Mouse (Mus musculus) CH12.LX (cell line): ENCODE results near the gene Cox19. TPM values are rescaled to one million over a fixed set of nuclear protein-coding genes. Genes with fewer than 3 reads are reported as not detected.

Experiments used
- DNase-seq: peaks from one replicate; pipeline ENCODE4 v3.0.0-alpha.2; 2013; ENCODE audit errors: extremely low read depth
- H3K27ac ChIP-seq: 2 replicates; pipeline ENCODE4 v1.5.1; 2012; ENCODE audit warnings: low read depth, mild to moderate bottlenecking, control low read depth, moderate library complexity; ENCODE audit not compliant: insufficient read depth
- H3K27me3 ChIP-seq: replicated peaks from 2 replicates; pipeline ENCODE3; 2012; ENCODE audit warnings: inconsistent platforms
- H3K36me3 ChIP-seq, 2 experiments: replicated peaks in 1 of 2; 2 replicates each; pipeline versions ENCODE3 to v1.6.1; 2012; ENCODE audit warnings: inconsistent platforms in 1 of 2, low read length in 1 of 2, mild to moderate bottlenecking in 1 of 2, mixed read lengths in 1 of 2, moderate library complexity in 1 of 2; ENCODE audit not compliant: control insufficient read depth in 1 of 2, insufficient read depth in 1 of 2
- H3K4me1 ChIP-seq, 2 experiments: 2 replicates each; pipeline ENCODE4 v1.6.1; 2012; ENCODE audit warnings: inconsistent platforms in 1 of 2, moderate library complexity in 1 of 2; ENCODE audit not compliant: insufficient read depth in 2 of 2, control insufficient read depth in 1 of 2
- H3K4me2 ChIP-seq: 2 replicates; pipeline ENCODE4 v1.6.1; 2012; ENCODE audit warnings: low read depth, mild to moderate bottlenecking, control low read depth; ENCODE audit not compliant: poor library complexity, insufficient read depth, severe bottlenecking
- H3K4me3 ChIP-seq, 3 experiments: fragments of 150-350 bp in 1 of 3; sonication (generic) in 1 of 3; replicated peaks in 1 of 3; 2 replicates each; pipeline versions ENCODE3 to v1.5.1; 2011 to 2012; ENCODE audit warnings: low read depth in 2 of 3, low read length in 2 of 3, mild to moderate bottlenecking in 2 of 3, moderate library complexity in 2 of 3, control low read depth in 1 of 3, improper control_type of control experiment in 1 of 3, inconsistent platforms in 1 of 3, mixed read lengths in 1 of 3; ENCODE audit not compliant: poor library complexity in 1 of 3
- H3K79me2 ChIP-seq: replicated peaks from 2 replicates; pipeline ENCODE4 v1.6.1; 2012; ENCODE audit warnings: mild to moderate bottlenecking, moderate library complexity; ENCODE audit not compliant: control insufficient read depth, poor library complexity, insufficient read depth, severe bottlenecking; ENCODE audit errors: extremely low read depth
- H3K9ac ChIP-seq: 2 replicates; pipeline ENCODE4 v1.6.1; 2012; ENCODE audit warnings: low read depth, mild to moderate bottlenecking, control low read depth, moderate library complexity; ENCODE audit not compliant: insufficient read depth
- H3K9me3 ChIP-seq: replicated peaks from 2 replicates; pipeline ENCODE3; 2012; ENCODE audit warnings: low read length, inconsistent platforms, mixed read lengths
- CHD1 ChIP-seq: IDR thresholded peaks from 2 replicates; pipeline ENCODE4 v1.6.1; 2012; ENCODE audit warnings: low read depth, low read length, improper control_type of control experiment, inconsistent platforms
- CHD2 ChIP-seq: IDR thresholded peaks from 2 replicates; pipeline ENCODE4 v1.6.1; 2011; ENCODE audit warnings: low read length, improper control_type of control experiment
- E2F4 ChIP-seq: IDR thresholded peaks from 2 replicates; pipeline ENCODE4 v1.6.1; 2011; ENCODE audit warnings: low read depth, low read length, improper control_type of control experiment; ENCODE audit not compliant: insufficient replicate concordance
- ELF1 ChIP-seq: IDR thresholded peaks from 2 replicates; pipeline ENCODE4 v1.6.1; 2014; ENCODE audit warnings: low read depth, mild to moderate bottlenecking, inconsistent platforms, low read length, improper control_type of control experiment
- EP300 ChIP-seq: IDR thresholded peaks from 2 replicates; pipeline ENCODE4 v1.6.1; 2011; ENCODE audit warnings: low read length, improper control_type of control experiment
- ETS1 ChIP-seq: conservative IDR thresholded peaks from 2 replicates; pipeline ENCODE4 v1.6.1; 2012; ENCODE audit warnings: low read depth, mild to moderate bottlenecking, inconsistent platforms, low read length, improper control_type of control experiment, moderate library complexity
- GABPA ChIP-seq: IDR thresholded peaks from 2 replicates; pipeline ENCODE4 v1.6.1; 2012; ENCODE audit warnings: low read depth, low read length, improper control_type of control experiment, inconsistent platforms; ENCODE audit not compliant: insufficient replicate concordance
- HCFC1 ChIP-seq: IDR thresholded peaks from 2 replicates; pipeline ENCODE4 v1.6.1; 2012; ENCODE audit warnings: low read depth, mild to moderate bottlenecking, inconsistent platforms, low read length, improper control_type of control experiment
- IRF4 ChIP-seq: IDR thresholded peaks from 2 replicates; pipeline ENCODE4 v1.6.1; 2014; ENCODE audit warnings: low read depth, mild to moderate bottlenecking, inconsistent platforms, low read length, improper control_type of control experiment
- JUN ChIP-seq: IDR thresholded peaks from 2 replicates; pipeline ENCODE4 v1.6.1; 2011; ENCODE audit warnings: low read depth, mild to moderate bottlenecking, low read length, improper control_type of control experiment, moderate library complexity; ENCODE audit not compliant: insufficient read depth
- JUND ChIP-seq: conservative IDR thresholded peaks from 2 replicates; pipeline ENCODE4 v1.6.1; 2011; ENCODE audit warnings: low read depth, low read length, improper control_type of control experiment
- KAT2A ChIP-seq: IDR thresholded peaks from 2 replicates; pipeline ENCODE4 v1.6.1; 2012; ENCODE audit warnings: low read length, improper control_type of control experiment, inconsistent platforms; ENCODE audit not compliant: insufficient replicate concordance
- MAX ChIP-seq: IDR thresholded peaks from 2 replicates; pipeline ENCODE4 v1.6.1; 2011; ENCODE audit warnings: low read length, improper control_type of control experiment
- MAZ ChIP-seq: IDR thresholded peaks from 2 replicates; pipeline ENCODE4 v1.6.1; 2012; ENCODE audit warnings: low read depth, mild to moderate bottlenecking, inconsistent platforms, low read length, improper control_type of control experiment, moderate library complexity
- MEF2A ChIP-seq: IDR thresholded peaks from 2 replicates; pipeline ENCODE4 v1.6.1; 2014; ENCODE audit warnings: low read depth, mild to moderate bottlenecking, inconsistent platforms, low read length, improper control_type of control experiment, borderline replicate concordance
- MXI1 ChIP-seq: IDR thresholded peaks from 2 replicates; pipeline ENCODE4 v1.6.1; 2011; ENCODE audit warnings: mild to moderate bottlenecking, low read depth, low read length, improper control_type of control experiment
- MYC ChIP-seq: IDR thresholded peaks from 2 replicates; pipeline ENCODE4 v1.6.1; 2011; ENCODE audit warnings: low read depth, mild to moderate bottlenecking, improper control_type of control experiment, low read length
- NELFE ChIP-seq: IDR thresholded peaks from 2 replicates; pipeline ENCODE4 v1.6.1; 2011; ENCODE audit warnings: low read depth, low read length, improper control_type of control experiment
- NRF1 ChIP-seq: IDR thresholded peaks from 2 replicates; pipeline ENCODE4 v1.6.1; 2014; ENCODE audit warnings: low read depth, mild to moderate bottlenecking, inconsistent platforms, low read length, improper control_type of control experiment, moderate library complexity
- PAX5 ChIP-seq: IDR thresholded peaks from 2 replicates; pipeline ENCODE4 v1.6.1; 2012; ENCODE audit warnings: low read length, inconsistent platforms, mixed read lengths
- POLR2A ChIP-seq: IDR thresholded peaks from 2 replicates; pipeline ENCODE4 v1.6.1; 2011; ENCODE audit warnings: low read depth, mild to moderate bottlenecking, improper control_type of control experiment, low read length
- RAD21 ChIP-seq: IDR thresholded peaks from 2 replicates; pipeline ENCODE4 v1.6.1; 2011; ENCODE audit warnings: low read depth, mild to moderate bottlenecking, low read length, improper control_type of control experiment, moderate library complexity
- RCOR1 ChIP-seq: conservative IDR thresholded peaks from 2 replicates; pipeline ENCODE4 v1.6.1; 2012; ENCODE audit warnings: low read depth, mild to moderate bottlenecking, inconsistent platforms, low read length, improper control_type of control experiment
- SIN3A ChIP-seq: IDR thresholded peaks from 2 replicates; pipeline ENCODE4 v1.6.1; 2012; ENCODE audit warnings: low read length, improper control_type of control experiment, inconsistent platforms
- SMC3 ChIP-seq: IDR thresholded peaks from 2 replicates; pipeline ENCODE4 v1.6.1; 2011; ENCODE audit warnings: low read depth, low read length, improper control_type of control experiment
- TBP ChIP-seq: conservative IDR thresholded peaks from 2 replicates; pipeline ENCODE4 v1.6.1; 2011; ENCODE audit warnings: low read depth, low read length, improper control_type of control experiment
- TCF12 ChIP-seq: IDR thresholded peaks from 2 replicates; pipeline ENCODE4 v1.6.1; 2014; ENCODE audit warnings: low read depth, mild to moderate bottlenecking, inconsistent platforms, low read length, improper control_type of control experiment
- UBTF ChIP-seq: IDR thresholded peaks from 2 replicates; pipeline ENCODE4 v1.6.1; 2012; ENCODE audit warnings: low read depth, mild to moderate bottlenecking, inconsistent platforms, low read length, improper control_type of control experiment, moderate library complexity
- USF1 ChIP-seq: IDR thresholded peaks from 2 replicates; pipeline ENCODE4 v1.6.1; 2014; ENCODE audit warnings: low read depth, mild to moderate bottlenecking, inconsistent platforms, low read length, improper control_type of control experiment
- USF2 ChIP-seq: conservative IDR thresholded peaks from 2 replicates; pipeline ENCODE4 v1.6.1; 2011; ENCODE audit warnings: low read depth, low read length, improper control_type of control experiment
- ZC3H11A ChIP-seq: IDR thresholded peaks from 2 replicates; pipeline ENCODE4 v1.6.1; 2012; ENCODE audit warnings: low read depth, mild to moderate bottlenecking, inconsistent platforms, low read length, improper control_type of control experiment
- ZKSCAN1 ChIP-seq: IDR thresholded peaks from 2 replicates; pipeline ENCODE4 v1.6.1; 2012; ENCODE audit warnings: low read depth, inconsistent platforms, low read length, improper control_type of control experiment, borderline replicate concordance
- ZMIZ1 ChIP-seq: IDR thresholded peaks from 2 replicates; pipeline ENCODE4 v1.6.1; 2012; ENCODE audit warnings: low read depth, mild to moderate bottlenecking, inconsistent platforms, low read length, improper control_type of control experiment
- ZNF384 ChIP-seq: IDR thresholded peaks from 2 replicates; pipeline ENCODE4 v1.6.1; 2012; ENCODE audit warnings: low read depth, low read length, improper control_type of control experiment, inconsistent platforms
- dilution Hi-C: fragments of 300-500 bp; cut with MboI; formaldehyde crosslinking; loops from 2 replicates; pipeline ENCODE4 v1.14.3; 2020; ENCODE audit warnings: low sequenced_read_pairs; ENCODE audit not compliant: extremely low pct_unique_long_range_greater_than_20kb, extremely low pct_ligation_motif_present
- in situ Hi-C: fragments of 300-500 bp; cut with MboI; formaldehyde crosslinking; loops from 3 replicates; pipeline ENCODE4 v1.14.3; 2019; ENCODE audit warnings: low sequenced_read_pairs, low pct_ligation_motif_present, low pct_unique_long_range_greater_than_20kb, mixed read lengths
- polyA plus RNA-seq: library from polyadenylated mRNA; unstranded; fragments of >175 nt; gene quantifications from 2 replicates; pipeline ENCODE4 v1.2.1, GENCODE M21; 2012; ENCODE audit warnings: low read depth; ENCODE audit not compliant: insufficient read length
- total RNA-seq, 2 experiments: library from RNA; depleted of rRNA; stranded (reverse); fragments of 300-350 nt in 1 of 2; fragments of >200 nt in 1 of 2; gene quantifications; 2 replicates each; pipeline ENCODE4 v1.2.3; 2012 to 2014

Cox19 gene
- total and polyA plus RNA-seq, 3 experiments = 30.1 to 70.1 (median 32.1) TPM

GRCm38 (mm10) chr5:139325395-139325966 lies 25.7 kb downstream of the Cox19 start, which contains the start of gene Adap1 (continued):
- TF ChIP-seq RAD21 (peak; percentile 73), USF2 (no peak)
- TF ChIP-seq, all 38 proteins: peak for 10

- no peaks in the 10 kb centered on the region for H3K9me3 ChIP-seq
- peak overlapping the region; percentile 76 for H3K4me2 ChIP-seq
- peaks cover 21 to 51% of the 10 kb centered on the region in 2 experiments for H3K4me1 ChIP-seq
- peak overlapping the region; percentile 68 to 97 (median 78) for H3K4me3 ChIP-seq
- peaks cover 0 to 5% of the 10 kb centered on the region in 2 experiments for H3K36me3 ChIP-seq
- in situ Hi-C loops (loop anchor here (5.0 kb wide), 1 partner anchor 43 kb away; no protein-coding TSS in a partner anchor), dilution Hi-C loops (no loop called here)
- H3K27ac ChIP-seq = peak overlapping the region; percentile 76
- no peaks in the 10 kb centered on the region for H3K27me3 ChIP-seq
- DNase-seq = peak; percentile 37
- H3K9ac ChIP-seq = peak overlapping the region; percentile 94
- peaks cover 47% of the 10 kb centered on the region for H3K79me2 ChIP-seq
- TF ChIP-seq EP300 = no peak
- TF ChIP-seq IRF4 = 0 out of 2 replicates have a peak, but pooled peaks have one; percentile 29
- no peak for TF ChIP-seq RAD21
- no peak for TF ChIP-seq POLR2A
- no peak for TF ChIP-seq ELF1
- peak; percentile 23 for TF ChIP-seq ZNF384
- no peak for TF ChIP-seq E2F4
- TF ChIP-seq MAX = peak; percentile 47; the same call in 1 of the 2 replicates
- peak; percentile 7; the same call in 1 of the 2 replicates for TF ChIP-seq TCF12
- TF ChIP-seq CHD2 = peak; percentile 68; the same call in 1 of the 2 replicates
- TF ChIP-seq RCOR1 = 0 out of 2 replicates have a peak, but pooled peaks have one; percentile 39
- no peak; the same call in 1 of the 2 replicates for TF ChIP-seq SIN3A
- no peak for TF ChIP-seq ZKSCAN1
- TF ChIP-seq CHD1 = 0 out of 2 replicates have a peak, but pooled peaks have one; percentile 34
- peak; percentile 76; the same call in 1 of the 2 replicates for TF ChIP-seq MYC
- peak; percentile 72; the same call in 1 of the 2 replicates for TF ChIP-seq UBTF
- peak; percentile 73 for TF ChIP-seq MXI1
- TF ChIP-seq TBP = no peak
- TF ChIP-seq USF1 = no peak
- TF ChIP-seq MAZ = no peak
- TF ChIP-seq NELFE = no peak
- peak; percentile 43; the same call in 1 of the 2 replicates for TF ChIP-seq JUND
- no peak for TF ChIP-seq ZC3H11A
- no peak for TF ChIP-seq NRF1
- TF ChIP-seq ZMIZ1 = 0 out of 2 replicates have a peak, but pooled peaks have one; percentile 48
- TF ChIP-seq USF2 = no peak
- peak; percentile 59 for TF ChIP-seq JUN
- no peak for TF ChIP-seq KAT2A
- no peak for TF ChIP-seq PAX5
- TF ChIP-seq SMC3 = peak; percentile 6; the same call in 1 of the 2 replicates
- TF ChIP-seq GABPA = no peak
- TF ChIP-seq MEF2A = no peak
- TF ChIP-seq ETS1 = no peak
- TF ChIP-seq HCFC1 = no peak
These were observed 26.4 kb downstream of the Cox19 start for GRCm38 (mm10) chr5:139324691-139325394.
